Mouse (Mus musculus): ENCODE measurements around the gene Narfl. TPM values are rescaled to one million over a fixed set of nuclear protein-coding genes. Genes with fewer than 3 reads are reported as not detected.

Narfl gene
- 27.9 and 31.8 TPM in 2 replicates for polyA plus RNA-seq (2014; fragmentation: Nextera tagmentation; extraction: Ambion mirVana)

DNA sequence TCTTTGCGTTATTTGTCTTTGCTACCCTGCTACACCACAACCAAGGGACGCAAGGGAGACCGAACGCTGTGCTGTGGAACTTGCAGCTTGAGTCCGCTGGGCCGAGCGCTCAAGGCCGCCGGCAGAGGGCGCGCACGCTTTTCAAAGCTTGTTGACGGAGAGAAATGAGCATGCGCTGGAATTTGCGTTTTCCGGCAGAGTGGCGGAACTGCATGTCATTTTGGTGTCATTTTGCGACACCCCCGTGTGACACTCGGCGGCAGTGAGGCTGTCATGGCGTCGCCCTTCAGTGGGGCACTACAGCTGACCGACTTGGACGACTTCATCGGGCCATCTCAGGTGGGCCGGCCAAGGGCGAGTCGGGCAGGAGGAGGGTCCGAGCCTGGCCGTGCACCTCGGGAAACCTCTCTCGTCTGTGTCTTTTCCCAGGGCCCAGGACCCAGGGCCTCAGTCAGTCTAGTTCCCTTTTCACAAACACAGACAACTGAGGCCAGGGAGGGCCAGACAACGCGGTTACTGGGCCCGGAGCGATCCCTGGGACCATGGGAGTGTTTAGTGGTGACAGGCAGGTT, at the start of gene Narfl:
Gene Narfl (plus strand): TSS at position 228 of the 572 bp plus-strand sequence.
- Histone ChIP-seq H3K27ac (ENCODE audit: low read depth, low read length) (no peak within 1 kb of the TSS), H3K4me1 (ENCODE audit: control insufficient read depth, insufficient read depth, low read length) (peaks cover 6% of the 10 kb centered on the region), H3K27me3 (ENCODE audit: control insufficient read depth, insufficient read depth, low read length) (peaks cover 5% of the 10 kb centered on the region; the same call in 1 of the 2 replicates), H3K4me2 (peak within 1 kb of the TSS; percentile 94), H3K9me3 (replicated peaks; ENCODE audit: control insufficient read depth, low read length) (no peaks in the 10 kb centered on the region), H3K9ac (ENCODE audit: low read depth, low read length) (peak within 1 kb of the TSS; percentile 92), H3K36me3 (ENCODE audit: control insufficient read depth, insufficient read depth, low read length) (0 out of 2 replicates have a peak, but pooled peaks cover 2% of the 10 kb centered on the region), H3K4me3 (ENCODE audit: low read depth, low read length) (peak within 1 kb of the TSS; percentile 88)
- WGBS (ENCODE audit: insufficient replicate concordance) = under 1% methylated on average over 37 of the region's 37 CpGs
- ATAC-seq (replicated peaks; ENCODE audit: insufficient number of reproducible peaks, low FRiP score, low TSS enrichment) = peak; percentile 69; the same call in 1 of the 2 replicates

DNA sequence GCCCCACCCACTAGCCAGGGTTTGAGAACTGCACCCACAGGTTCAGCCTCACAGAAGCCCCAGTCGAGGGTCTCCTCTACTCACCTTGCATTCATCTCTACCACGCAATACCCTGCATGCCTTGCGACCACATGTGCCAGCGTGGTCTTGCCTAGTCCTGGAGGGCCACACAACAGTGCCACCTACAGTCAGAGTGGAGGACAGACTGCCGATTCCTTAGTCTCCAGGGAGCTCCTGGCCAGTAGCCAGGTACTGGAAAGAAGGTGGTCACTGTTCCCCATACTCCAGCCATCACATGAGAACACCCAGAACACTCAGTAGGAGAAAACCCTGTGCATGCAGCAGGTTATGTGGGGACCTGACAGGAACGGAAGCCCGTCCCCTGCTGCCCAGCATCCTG, 49.7 kb upstream of the Narfl start:
- H3K4me3 ChIP-seq (ENCODE audit: low read depth, low read length) = no peak overlapping the region
- peaks cover 18% of the 10 kb centered on the region for H3K4me1 ChIP-seq (ENCODE audit: control insufficient read depth, insufficient read depth, low read length)
- no peaks in the 10 kb centered on the region for H3K9me3 ChIP-seq (replicated peaks; ENCODE audit: control insufficient read depth, low read length)
- peaks cover 5% of the 10 kb centered on the region for H3K36me3 ChIP-seq (ENCODE audit: control insufficient read depth, insufficient read depth, low read length)
- no peak overlapping the region for H3K9ac ChIP-seq (ENCODE audit: low read depth, low read length)
- WGBS (ENCODE audit: insufficient replicate concordance) = 79% methylated on average over 7 of the region's 7 CpGs
- no peak overlapping the region for H3K27ac ChIP-seq (ENCODE audit: low read depth, low read length)
- no peak for ATAC-seq (replicated peaks; ENCODE audit: insufficient number of reproducible peaks, low FRiP score, low TSS enrichment)
- H3K27me3 ChIP-seq (ENCODE audit: control insufficient read depth, insufficient read depth, low read length) = peaks cover 1% of the 10 kb centered on the region; the same call in 1 of the 2 replicates
- no peak overlapping the region for H3K4me2 ChIP-seq

DNA sequence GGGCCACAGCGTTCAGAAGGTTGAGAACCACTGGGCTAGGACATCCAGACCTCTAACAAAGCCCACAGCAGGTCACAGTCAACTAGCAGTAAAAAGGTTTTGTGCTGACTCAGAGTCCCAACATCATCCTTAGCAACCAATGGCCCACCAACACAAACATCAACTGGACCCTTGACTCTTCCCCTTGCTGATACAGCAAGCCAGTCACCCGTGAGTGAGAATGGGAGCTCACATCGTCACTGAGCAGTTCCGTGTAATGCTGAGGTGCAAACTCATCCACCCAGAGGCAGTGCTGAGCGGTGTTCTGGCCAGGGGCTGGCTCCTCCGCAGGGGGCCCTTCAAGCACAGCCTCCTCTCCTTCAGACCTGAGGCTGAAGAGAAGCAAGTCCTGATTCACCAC, 48.3 kb upstream of the Narfl start:
- no peaks in the 10 kb centered on the region for H3K27me3 ChIP-seq (ENCODE audit: control insufficient read depth, insufficient read depth, low read length)
- WGBS (ENCODE audit: insufficient replicate concordance) = 81% methylated on average over 6 of the region's 6 CpGs
- peaks cover 5% of the 10 kb centered on the region for H3K36me3 ChIP-seq (ENCODE audit: control insufficient read depth, insufficient read depth, low read length)
- no peak overlapping the region for H3K27ac ChIP-seq (ENCODE audit: low read depth, low read length)
- no peak overlapping the region for H3K9ac ChIP-seq (ENCODE audit: low read depth, low read length)
- H3K4me1 ChIP-seq (ENCODE audit: control insufficient read depth, insufficient read depth, low read length) = peaks cover 18% of the 10 kb centered on the region
- H3K4me2 ChIP-seq = no peak overlapping the region
- H3K4me3 ChIP-seq (ENCODE audit: low read depth, low read length) = no peak overlapping the region
- ATAC-seq (replicated peaks; ENCODE audit: insufficient number of reproducible peaks, low FRiP score, low TSS enrichment) = no peak
- no peaks in the 10 kb centered on the region for H3K9me3 ChIP-seq (replicated peaks; ENCODE audit: control insufficient read depth, low read length)

DNA sequence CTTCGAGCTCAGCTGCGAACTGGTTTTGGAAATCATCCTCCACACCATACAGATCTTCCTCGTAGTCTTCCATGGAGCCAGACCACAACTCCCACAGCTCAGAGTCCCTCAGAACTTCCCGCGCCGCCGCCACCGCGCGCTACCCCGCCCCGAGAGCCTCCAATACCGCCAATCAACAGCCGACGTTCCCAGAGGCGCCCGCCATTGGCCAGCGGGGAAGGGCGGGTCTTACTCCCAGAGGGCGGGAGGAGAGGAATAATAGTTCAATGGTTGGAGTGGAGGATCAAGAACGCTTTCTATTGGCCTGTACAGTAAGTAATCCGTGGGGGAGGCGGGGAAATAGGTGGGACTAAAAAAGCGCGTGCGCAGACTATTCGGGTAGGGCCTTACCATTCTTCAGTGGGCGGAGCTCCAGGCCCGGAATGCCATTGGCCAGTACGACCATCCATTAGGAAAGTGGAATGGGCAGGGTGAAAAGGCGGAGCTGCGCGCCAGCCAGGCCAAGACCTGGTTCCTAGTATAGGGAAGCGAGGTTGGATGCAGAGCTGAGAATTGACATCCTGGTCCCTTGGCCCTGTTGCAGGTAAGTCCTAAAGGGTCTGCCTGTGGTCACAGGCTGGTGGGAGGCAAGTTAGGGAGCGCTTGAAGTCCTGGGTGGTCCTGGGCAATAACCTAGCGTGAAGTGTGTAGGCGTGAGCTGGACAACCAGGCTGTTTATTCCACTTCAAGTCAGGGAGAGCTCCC, 46.1 kb upstream of the Narfl start, which contains the start of the genes Chtf18 and Rpusd1:
Gene Chtf18 (minus strand): TSS at position 155 of the 744 bp plus-strand sequence.
Gene Rpusd1 (plus strand): TSS at position 406 of the 744 bp plus-strand sequence.
- WGBS (ENCODE audit: insufficient replicate concordance) = under 1% methylated on average over 37 of the region's 37 CpGs
- Histone ChIP-seq H3K9ac (ENCODE audit: low read depth, low read length) (peak within 1 kb of the TSS; percentile 89), H3K9me3 (replicated peaks; ENCODE audit: control insufficient read depth, low read length) (no peaks in the 10 kb centered on the region), H3K27ac (ENCODE audit: low read depth, low read length) (peak within 1 kb of the TSS; percentile 29; the same call in 1 of the 2 replicates), H3K4me3 (ENCODE audit: low read depth, low read length) (peak within 1 kb of the TSS; percentile 71), H3K4me1 (ENCODE audit: control insufficient read depth, insufficient read depth, low read length) (peaks cover 18% of the 10 kb centered on the region), H3K36me3 (ENCODE audit: control insufficient read depth, insufficient read depth, low read length) (peaks cover 4% of the 10 kb centered on the region; the same call in 1 of the 2 replicates), H3K27me3 (ENCODE audit: control insufficient read depth, insufficient read depth, low read length) (no peaks in the 10 kb centered on the region), H3K4me2 (peak within 1 kb of the TSS; percentile 97)
- peak; percentile 94 for ATAC-seq (replicated peaks; ENCODE audit: insufficient number of reproducible peaks, low FRiP score, low TSS enrichment)

DNA sequence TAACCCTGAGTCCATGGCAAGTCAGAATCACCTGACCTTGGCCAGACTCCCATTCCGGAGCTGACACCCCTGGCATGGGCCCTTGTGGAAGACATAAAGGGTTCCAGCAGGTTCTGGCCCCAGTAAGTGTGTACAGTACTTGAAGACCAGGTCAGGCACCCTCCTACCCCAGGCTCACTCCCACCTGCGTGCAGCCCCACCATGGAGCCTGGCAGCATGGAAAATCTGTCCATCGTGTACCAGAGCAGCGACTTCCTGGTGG, 45.6 kb upstream of the Narfl start:
- Histone ChIP-seq H3K4me3 (ENCODE audit: low read depth, low read length) (peak overlapping the region; percentile 60), H3K27ac (ENCODE audit: low read depth, low read length) (0 out of 2 replicates have a peak overlapping the region, but pooled peaks have one; percentile 18), H3K4me1 (ENCODE audit: control insufficient read depth, insufficient read depth, low read length) (peaks cover 18% of the 10 kb centered on the region), H3K27me3 (ENCODE audit: control insufficient read depth, insufficient read depth, low read length) (no peaks in the 10 kb centered on the region), H3K4me2 (peak overlapping the region; percentile 97), H3K9me3 (replicated peaks; ENCODE audit: control insufficient read depth, low read length) (no peaks in the 10 kb centered on the region), H3K9ac (ENCODE audit: low read depth, low read length) (peak overlapping the region; percentile 89), H3K36me3 (ENCODE audit: control insufficient read depth, insufficient read depth, low read length) (peaks cover 4% of the 10 kb centered on the region; the same call in 1 of the 2 replicates)
- WGBS (ENCODE audit: insufficient replicate concordance) = 21% methylated on average over 4 of the region's 4 CpGs
- ATAC-seq (replicated peaks; ENCODE audit: insufficient number of reproducible peaks, low FRiP score, low TSS enrichment) = no peak

DNA sequence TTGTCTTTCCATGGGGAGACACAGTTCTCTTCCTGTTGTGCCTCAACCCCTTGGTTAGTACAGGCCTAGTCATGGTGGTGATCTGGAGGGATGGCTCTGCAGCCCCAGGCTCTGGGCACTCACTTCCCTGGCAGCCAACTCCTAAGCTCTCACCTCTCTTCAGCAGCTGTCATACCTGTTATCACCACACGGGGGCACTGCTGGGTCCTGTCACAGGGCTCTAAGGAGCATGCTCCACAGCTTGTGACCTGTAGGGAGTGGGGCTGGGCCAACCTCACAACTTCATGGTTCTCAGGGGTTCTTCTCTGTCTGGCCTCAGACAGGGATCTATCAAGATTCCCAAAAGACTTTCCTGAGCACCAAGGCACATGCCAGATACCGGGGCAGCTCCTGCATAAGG, 41.5 kb upstream of the Narfl start:
- Histone ChIP-seq H3K9ac (ENCODE audit: low read depth, low read length) (no peak overlapping the region), H3K36me3 (ENCODE audit: control insufficient read depth, insufficient read depth, low read length) (peaks cover 4% of the 10 kb centered on the region; the same call in 1 of the 2 replicates), H3K27me3 (ENCODE audit: control insufficient read depth, insufficient read depth, low read length) (peaks cover 5% of the 10 kb centered on the region; the same call in 1 of the 2 replicates), H3K4me2 (no peak overlapping the region), H3K4me1 (ENCODE audit: control insufficient read depth, insufficient read depth, low read length) (peaks cover 10% of the 10 kb centered on the region), H3K4me3 (ENCODE audit: low read depth, low read length) (no peak overlapping the region), H3K27ac (ENCODE audit: low read depth, low read length) (no peak overlapping the region), H3K9me3 (replicated peaks; ENCODE audit: control insufficient read depth, low read length) (no peaks in the 10 kb centered on the region)
- WGBS (ENCODE audit: insufficient replicate concordance) = 14% methylated on average over 2 of the region's 2 CpGs
- no peak for ATAC-seq (replicated peaks; ENCODE audit: insufficient number of reproducible peaks, low FRiP score, low TSS enrichment)

DNA sequence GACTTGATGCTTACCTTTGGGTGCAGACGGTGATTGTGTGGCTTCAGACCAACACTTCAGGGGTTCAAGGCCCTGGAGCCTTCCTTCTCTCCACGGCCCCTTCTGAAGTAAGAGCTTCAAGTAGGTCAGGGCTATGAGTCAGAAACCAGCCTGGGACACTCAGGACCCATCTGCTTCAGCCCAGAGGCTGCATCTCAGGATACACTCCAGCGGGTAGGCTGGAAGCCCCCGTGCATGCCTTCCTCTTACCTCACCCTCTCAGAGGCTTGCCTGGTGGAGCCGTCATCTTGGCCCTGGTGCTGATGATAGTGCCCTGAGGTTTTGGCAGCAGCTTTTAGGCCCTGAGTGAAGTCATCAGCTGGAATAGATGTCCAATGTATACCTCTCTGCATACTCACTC, 38.3 kb upstream of the Narfl start:
- Histone ChIP-seq H3K36me3 (ENCODE audit: control insufficient read depth, insufficient read depth, low read length) (peaks cover 4% of the 10 kb centered on the region; the same call in 1 of the 2 replicates), H3K4me1 (ENCODE audit: control insufficient read depth, insufficient read depth, low read length) (no peaks in the 10 kb centered on the region), H3K4me2 (no peak overlapping the region), H3K4me3 (ENCODE audit: low read depth, low read length) (no peak overlapping the region), H3K27me3 (ENCODE audit: control insufficient read depth, insufficient read depth, low read length) (peaks cover 10% of the 10 kb centered on the region; the same call in 1 of the 2 replicates), H3K27ac (ENCODE audit: low read depth, low read length) (no peak overlapping the region), H3K9ac (ENCODE audit: low read depth, low read length) (no peak overlapping the region), H3K9me3 (replicated peaks; ENCODE audit: control insufficient read depth, low read length) (no peaks in the 10 kb centered on the region)
- WGBS (ENCODE audit: insufficient replicate concordance) = 74% methylated on average over 5 of the region's 5 CpGs
- ATAC-seq (replicated peaks; ENCODE audit: insufficient number of reproducible peaks, low FRiP score, low TSS enrichment) = no peak

DNA sequence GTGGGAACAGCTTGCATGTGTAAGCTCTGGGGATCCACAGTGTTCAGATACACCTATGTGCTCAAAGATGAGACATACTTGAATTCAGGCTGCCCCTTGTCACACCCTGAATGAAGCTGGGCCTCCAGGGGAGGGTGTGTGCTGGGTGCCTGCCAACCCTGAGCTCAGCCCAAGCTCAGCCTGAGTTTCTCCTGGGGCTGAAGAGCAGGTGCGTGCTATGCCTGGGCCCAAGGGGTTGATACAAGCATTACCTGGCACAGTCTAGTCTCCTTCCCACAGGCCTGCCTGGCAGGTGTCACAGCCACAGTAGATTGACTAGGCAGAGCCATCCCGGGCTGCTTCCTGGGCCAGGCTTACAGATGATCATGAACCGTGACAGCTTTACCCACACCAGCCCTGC, 37.8 kb upstream of the Narfl start, which contains the start of gene Mslnl:
Gene Mslnl (plus strand): TSS at position 298 of the 400 bp plus-strand sequence.
- H3K27me3 ChIP-seq (ENCODE audit: control insufficient read depth, insufficient read depth, low read length) = peaks cover 10% of the 10 kb centered on the region
- WGBS (ENCODE audit: insufficient replicate concordance) = 68% methylated on average over 3 of the region's 3 CpGs

More for the DNA sequence above, 37.8 kb upstream of the Narfl start, which contains the start of gene Mslnl:
- H3K9me3 ChIP-seq (replicated peaks; ENCODE audit: control insufficient read depth, low read length) = no peaks in the 10 kb centered on the region
- no peak within 1 kb of the TSS for H3K9ac ChIP-seq (ENCODE audit: low read depth, low read length)
- ATAC-seq (replicated peaks; ENCODE audit: insufficient number of reproducible peaks, low FRiP score, low TSS enrichment) = no peak
- H3K4me3 ChIP-seq (ENCODE audit: low read depth, low read length) = no peak within 1 kb of the TSS
- H3K36me3 ChIP-seq (ENCODE audit: control insufficient read depth, insufficient read depth, low read length) = peaks cover 2% of the 10 kb centered on the region; the same call in 1 of the 2 replicates
- H3K4me2 ChIP-seq = no peak within 1 kb of the TSS
- H3K27ac ChIP-seq (ENCODE audit: low read depth, low read length) = no peak within 1 kb of the TSS
- no peaks in the 10 kb centered on the region for H3K4me1 ChIP-seq (ENCODE audit: control insufficient read depth, insufficient read depth, low read length)
